Mouse (Mus musculus) WW6 (cell line): ENCODE results near the gene Sfta2.
A peak's percentile ranks its signal among the peaks of the same experiment; 100 is the strongest.

Experiments
- DNase-seq: peaks from one replicate; pipeline ENCODE4 v3.0.0-alpha.2; 2013; ENCODE audit warnings: low read depth, low spot score

Sfta2 gene

DNA sequence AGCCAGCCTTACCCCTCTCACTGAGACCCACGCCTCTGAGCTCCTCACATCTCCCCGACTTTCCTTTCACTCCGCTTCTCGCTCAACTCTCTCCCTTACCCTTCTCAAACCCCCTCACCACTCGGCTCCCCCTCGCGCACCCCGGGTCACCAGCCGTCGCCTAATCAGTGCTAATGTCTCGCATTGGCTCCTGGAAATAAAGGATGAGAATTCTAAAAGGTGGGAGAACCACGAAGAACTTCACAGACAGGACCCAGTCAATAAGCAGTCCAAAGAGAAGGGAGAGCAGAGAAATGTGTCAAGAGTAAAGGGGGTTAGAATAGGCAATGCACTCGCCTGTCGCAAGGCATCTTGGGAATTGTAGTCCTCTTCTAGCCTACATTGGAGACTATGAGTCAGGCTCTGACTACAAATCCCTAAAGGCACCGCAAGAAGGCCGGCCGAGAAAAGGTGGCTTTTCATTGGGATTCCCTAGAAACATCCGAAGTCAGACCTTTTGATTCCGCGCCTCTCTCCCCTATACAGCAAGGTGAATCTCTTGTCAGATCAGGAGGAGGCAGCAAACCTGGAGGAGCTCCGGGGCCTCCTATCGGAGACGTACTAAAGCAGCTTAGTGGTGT, 72.2 kb downstream of the Sfta2 start, which contains the start of gene Gtf2h4:
Gtf2h4 (minus strand) TSS at position 324 of the 620 bp plus-strand sequence.
- DNase-seq = peak; percentile 89

DNA sequence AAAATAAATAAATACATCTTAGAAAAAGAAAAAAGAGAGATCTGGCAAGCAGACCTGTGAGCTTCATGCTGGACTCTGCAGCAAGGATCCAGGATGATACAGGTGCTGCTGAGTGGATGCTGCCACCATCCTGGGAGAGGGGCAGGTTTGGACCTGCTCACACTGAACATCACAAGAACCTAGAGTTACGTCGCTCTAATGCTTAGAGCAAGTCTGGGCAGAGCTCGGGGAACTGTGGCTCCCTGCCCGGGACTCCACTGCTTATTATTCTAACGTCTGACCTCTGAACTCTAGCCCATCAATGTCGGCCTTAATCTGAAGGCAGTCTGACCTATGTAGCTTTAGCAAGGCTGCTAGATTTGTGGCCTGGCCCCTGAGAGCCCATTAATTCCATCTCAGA, 79.2 kb downstream of the Sfta2 start:
- DNase-seq = no peak

GRCm38 (mm10) chr17:35681986-35682385, 80.6 kb downstream of the Sfta2 start:
- no peak for DNase-seq

DNA sequence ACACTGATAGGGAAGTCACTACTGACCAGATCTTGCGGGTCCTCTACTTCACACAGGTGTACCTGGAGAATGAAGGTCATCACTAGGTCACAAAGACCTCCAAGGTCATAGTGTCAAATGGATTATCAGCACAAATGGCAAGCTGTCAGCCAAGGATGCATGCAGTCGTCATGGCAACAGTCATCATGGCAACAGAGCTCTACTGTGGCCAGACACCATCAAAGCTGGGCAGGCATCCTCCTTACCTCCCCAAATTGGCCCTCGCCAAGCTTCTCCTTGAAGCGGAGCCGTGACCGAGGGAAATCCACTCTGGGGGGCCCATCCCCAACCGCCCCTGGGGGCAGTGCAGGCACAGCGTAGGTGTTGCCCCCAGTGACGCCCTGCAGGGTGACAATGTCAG, 83.7 kb downstream of the Sfta2 start:
- no peak for DNase-seq

- DNase-seq = no peak
Measured at GRCm38 (mm10) chr17:35688347-35689175, 87.2 kb downstream of the Sfta2 start.

DNA sequence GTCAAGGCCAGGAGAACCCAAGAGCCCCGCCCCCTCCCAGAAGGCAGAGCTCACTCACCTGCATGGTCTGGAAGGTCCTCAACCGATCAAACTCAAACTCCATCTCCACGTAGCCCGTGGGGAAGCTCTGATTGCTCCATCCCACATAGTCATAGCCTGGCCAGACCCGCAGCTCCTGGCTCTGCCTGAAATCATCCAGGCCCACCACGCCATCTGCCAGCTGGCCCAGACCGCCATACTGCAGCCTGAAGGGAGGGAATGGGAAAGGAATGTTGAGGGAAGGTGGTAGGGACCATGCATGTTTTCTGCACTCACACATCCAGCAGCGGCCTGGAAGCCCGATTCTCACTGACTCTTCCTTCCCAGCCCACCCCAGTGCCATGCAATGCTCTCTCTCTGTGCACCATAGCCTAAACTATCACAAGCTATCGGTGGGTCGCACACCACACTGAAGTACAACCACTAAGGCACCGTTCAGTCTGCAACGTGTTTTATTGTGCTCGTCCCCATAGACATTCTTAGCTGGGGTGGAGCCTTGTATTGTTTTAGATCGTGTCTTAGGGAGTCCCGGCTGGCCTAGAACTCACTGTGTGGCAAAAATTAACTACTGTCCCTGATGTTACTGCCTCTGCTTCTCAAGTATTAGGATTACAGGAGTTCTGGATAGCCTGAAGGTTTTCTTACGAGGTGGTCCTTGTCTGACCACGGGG, 88.7 kb downstream of the Sfta2 start:
- no peak for DNase-seq

- no peak for DNase-seq
Measured at GRCm38 (mm10) chr17:35691811-35692210, 90.5 kb downstream of the Sfta2 start.

GRCm38 (mm10) chr17:35692368-35692767, 91.0 kb downstream of the Sfta2 start:
- DNase-seq = no peak

GRCm38 (mm10) chr17:35693906-35694305, 92.6 kb downstream of the Sfta2 start:
- DNase-seq = no peak

- no peak for DNase-seq
Measured at GRCm38 (mm10) chr17:35695289-35695688, 93.9 kb downstream of the Sfta2 start.

GRCm38 (mm10) chr17:35696691-35697090, 95.3 kb downstream of the Sfta2 start:
- DNase-seq = no peak

DNA sequence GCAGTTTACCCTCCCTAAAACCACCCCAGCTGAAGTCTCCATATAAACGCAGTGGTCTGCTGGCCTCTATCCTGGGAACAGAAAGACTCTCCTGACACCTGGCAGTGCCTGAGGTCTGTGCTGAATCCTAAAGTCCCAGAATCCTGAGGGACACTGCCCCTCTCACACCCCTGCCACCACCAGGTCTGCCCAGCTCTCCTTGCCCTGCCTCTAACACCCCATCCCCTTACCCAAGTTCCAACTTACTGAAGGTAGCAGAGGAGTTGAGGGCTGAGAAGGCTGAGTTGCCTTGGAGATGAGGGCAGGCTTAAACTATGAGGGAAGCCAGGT, 96.0 kb downstream of the Sfta2 start:
- DNase-seq = no peak

- DNase-seq = no peak
Measured at GRCm38 (mm10) chr17:35697759-35698500, 96.6 kb downstream of the Sfta2 start.

DNA sequence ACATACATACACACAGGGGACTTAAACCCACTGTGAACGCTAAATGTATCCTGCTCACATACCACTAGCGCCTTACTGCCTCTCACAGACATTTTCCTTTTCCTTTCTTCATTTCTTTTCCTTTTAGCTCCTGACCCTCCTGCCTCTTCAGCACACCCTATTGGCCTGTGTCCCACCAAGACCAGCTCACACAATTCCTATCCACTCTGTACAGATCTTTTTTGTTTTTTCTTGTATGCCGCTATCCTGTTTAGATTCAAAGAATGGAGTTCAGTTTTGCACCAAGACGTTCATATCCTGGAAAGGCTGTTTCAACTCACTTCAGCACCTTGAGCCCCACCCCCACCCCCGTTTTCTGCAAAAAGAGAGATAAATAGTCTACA, 97.1 kb downstream of the Sfta2 start:
- no peak for DNase-seq

GRCm38 (mm10) chr17:35699919-35700318, 98.6 kb downstream of the Sfta2 start:
- DNase-seq = no peak
